Mouse (Mus musculus): ENCODE measurements around the gene Hnrnpk.

GRCm38 (mm10) chr13:58388379-58388778 lies 14.8 kb downstream of the Hnrnpk start:
- TF ChIP-seq CTCF (IDR thresholded peaks at IDR 0.05; ENCODE audit: insufficient read depth, low read depth, low read length): no peak
- TF ChIP-seq POLR2A (IDR thresholded peaks at IDR 0.05; ENCODE audit: insufficient read depth, low read depth, low read length): no peak
